Mouse (Mus musculus): ENCODE results near the gene Fcor.

- TF ChIP-seq POLR2A (IDR thresholded peaks at IDR 0.05; ENCODE audit: extremely low read depth, insufficient read depth, low read length) (no peak), CTCF (IDR thresholded peaks at IDR 0.05; ENCODE audit: extremely low read depth, insufficient read depth, low read length) (no peak)
These were observed 6.7 kb upstream of the Fcor start for GRCm38 (mm10) chr8:3678831-3679230.
